Mouse (Mus musculus) ES-Bruce4 (cell line): ENCODE measurements around the gene Gm10031.

Experiments used
- CTCF ChIP-seq: IDR thresholded peaks from one replicate; pipeline ENCODE4 v1.8.1; 2011; ENCODE audit warnings: low read depth, low read length
- POLR2A ChIP-seq: IDR thresholded peaks from one replicate; pipeline ENCODE4 v1.8.1; 2011; ENCODE audit warnings: low read length; ENCODE audit not compliant: insufficient read depth

GRCm38 (mm10) chr1:156537701-156538100 is 13.9 kb downstream of the Gm10031 start:
- no peak for TF ChIP-seq CTCF
- no peak for TF ChIP-seq POLR2A
